Mouse (Mus musculus): ENCODE measurements around the gene Aph1a. TPM values are rescaled to one million over a fixed set of nuclear protein-coding genes. Genes with fewer than 3 reads are reported as not detected.

The Aph1a gene
- 135 and 156 TPM in 2 replicates for polyA plus RNA-seq (2012; rRNA removed)

GRCm38 (mm10) chr3:95893606-95894316 lies at the start of gene Aph1a:
Gene Aph1a (plus strand): TSS chr3:95893969.

GRCm38 (mm10) chr3:95855502-95856089 lies 38.2 kb upstream of the Aph1a start, which contains the start of gene Prpf3:
Gene Prpf3 (minus strand): TSS chr3:95855885.

GRCm38 (mm10) chr3:95871392-95871867 lies 22.3 kb upstream of the Aph1a start, which contains the start of gene Mrps21:
Gene Mrps21 (minus strand): TSS chr3:95871519.

GRCm38 (mm10) chr3:95881979-95882815 lies 11.6 kb upstream of the Aph1a start, which contains the start of gene Ciart:
Gene Ciart (minus strand): TSS chr3:95882251.

GRCm38 (mm10) chr3:95891211-95892065 lies 2.3 kb upstream of the Aph1a start, which contains the start of gene BC028528:
Gene BC028528 (minus strand): TSS chr3:95892005.

GRCm38 (mm10) chr3:95904568-95904967 lies 10.8 kb downstream of the Aph1a start, which contains the start of gene Car14:
Gene Car14 (minus strand): TSS chr3:95904691.

GRCm38 (mm10) chr3:95928658-95929503 lies 35.1 kb downstream of the Aph1a start, which contains the start of gene Anp32e:
Gene Anp32e (plus strand): TSS chr3:95929246.

Other genes starting within 250 kb of the Aph1a start
- gene Mcl1, start 235.2 kb upstream of the Aph1a start, polyA plus RNA-seq (2012; rRNA removed): 43.6 and 126 TPM in 2 replicates
- 28.5 and 29.1 TPM in 2 replicates for gene Adamtsl4, start 206.1 kb upstream of the Aph1a start, polyA plus RNA-seq (2012; rRNA removed)
- 282 and 316 TPM in 2 replicates for gene Ecm1, start 154.4 kb upstream of the Aph1a start, polyA plus RNA-seq (2012; rRNA removed)
- 17.0 and 18.6 TPM in 2 replicates for gene Tars2, start 133.8 kb upstream of the Aph1a start, polyA plus RNA-seq (2012; rRNA removed)
- 1.9 and 2.9 TPM in 2 replicates for gene Rprd2, start 75.1 kb upstream of the Aph1a start, polyA plus RNA-seq (2012; rRNA removed)
- gene Prpf3, start 38.1 kb upstream of the Aph1a start, polyA plus RNA-seq (2012; rRNA removed): 3.7 and 4.7 TPM in 2 replicates
- gene Mrps21, start 22.4 kb upstream of the Aph1a start, polyA plus RNA-seq (2012; rRNA removed): 9.8 and 11.2 TPM in 2 replicates
- 0.98 and 1.3 TPM in 2 replicates for gene Ciart, start 11.7 kb upstream of the Aph1a start, polyA plus RNA-seq (2012; rRNA removed)
- gene BC028528, start 2.0 kb upstream of the Aph1a start, polyA plus RNA-seq (2012; rRNA removed): 0.78 and 1.1 TPM in 2 replicates
- 2.1 and 2.2 TPM in 2 replicates for gene Car14, start 10.7 kb downstream of the Aph1a start, polyA plus RNA-seq (2012; rRNA removed)
- 1.9 and 2.2 TPM in 2 replicates for gene Anp32e, start 35.3 kb downstream of the Aph1a start, polyA plus RNA-seq (2012; rRNA removed)
- 21.5 and 24.7 TPM in 2 replicates for gene Plekho1, start 102.0 kb downstream of the Aph1a start, polyA plus RNA-seq (2012; rRNA removed)
- gene Vps45, start 164.5 kb downstream of the Aph1a start, polyA plus RNA-seq (2012; rRNA removed): 1.4 and 1.6 TPM in 2 replicates
- gene Otud7b, start 210.6 kb downstream of the Aph1a start, polyA plus RNA-seq (2012; rRNA removed): 6.0 and 7.2 TPM in 2 replicates